Mouse (Mus musculus) frontal cortex, postnatal 25 days (tissue): ENCODE results near the gene Prep.
"Not testable (repeated sequence)": the region's sequence is repeated elsewhere in the genome, so short reads cannot be mapped to it uniquely, and the experiment has no call there.

Experiments used
- DNase-seq, 2 experiments: peaks; one replicate each; pipeline ENCODE4 v3.0.0; 2022; ENCODE audit warnings: low spot score in 2 of 2

Prep gene

GRCm38 (mm10) chr10:45116832-45117231 is 49.8 kb downstream of the Prep start:
- DNase-seq = no peak

GRCm38 (mm10) chr10:45118389-45118788 is 51.4 kb downstream of the Prep start:
- no peak for DNase-seq

- no peak for DNase-seq
These were observed 54.6 kb downstream of the Prep start for GRCm38 (mm10) chr10:45121637-45122036.

GRCm38 (mm10) chr10:45122476-45122875 is 55.5 kb downstream of the Prep start:
- no peak for DNase-seq

GRCm38 (mm10) chr10:45123011-45123410 is 56.0 kb downstream of the Prep start:
- DNase-seq = no peak

- no peak for DNase-seq
These were observed 62.1 kb downstream of the Prep start for GRCm38 (mm10) chr10:45129105-45129504.

GRCm38 (mm10) chr10:45130004-45130403 is 63.0 kb downstream of the Prep start:
- DNase-seq = no peak

GRCm38 (mm10) chr10:45132371-45132770 is 65.4 kb downstream of the Prep start:
- no peak for DNase-seq

GRCm38 (mm10) chr10:45136806-45137205 is 69.8 kb downstream of the Prep start:
- no peak for DNase-seq

- DNase-seq = no peak
These were observed 72.9 kb downstream of the Prep start for GRCm38 (mm10) chr10:45139910-45140309.

GRCm38 (mm10) chr10:45140474-45141212 is 73.6 kb downstream of the Prep start:
- DNase-seq = no peak

- no peak for DNase-seq
These were observed 75.4 kb downstream of the Prep start for GRCm38 (mm10) chr10:45142359-45142758.

GRCm38 (mm10) chr10:45144038-45144817 is 77.2 kb downstream of the Prep start:
- no peak for DNase-seq

GRCm38 (mm10) chr10:45146821-45147220 is 79.8 kb downstream of the Prep start:
- no peak for DNase-seq

GRCm38 (mm10) chr10:45151137-45151536 is 84.1 kb downstream of the Prep start:
- DNase-seq = no peak

GRCm38 (mm10) chr10:45151771-45152692 is 85.0 kb downstream of the Prep start:
- DNase-seq = no peak

- DNase-seq = no peak
These were observed 87.6 kb downstream of the Prep start for GRCm38 (mm10) chr10:45154557-45155060.

GRCm38 (mm10) chr10:45165851-45166250 is 98.8 kb downstream of the Prep start:
- no peak for DNase-seq

- no peak for DNase-seq
These were observed 106.9 kb downstream of the Prep start for GRCm38 (mm10) chr10:45173927-45174326.

GRCm38 (mm10) chr10:45174345-45174744 is 107.3 kb downstream of the Prep start:
- no peak for DNase-seq

- DNase-seq = not testable (repeated sequence)
These were observed 110.8 kb downstream of the Prep start, which contains the start of gene Popdc3 for GRCm38 (mm10) chr10:45177798-45178197. Popdc3 (plus strand) TSS chr10:45178098.
